Mouse (Mus musculus) CH12.LX (cell line): ENCODE results near the gene Babam2. TPM values are rescaled to one million over a fixed set of nuclear protein-coding genes. Genes with fewer than 3 reads are reported as not detected.

Source experiments
- DNase-seq: peaks from one replicate; pipeline ENCODE4 v3.0.0-alpha.2; 2013; ENCODE audit errors: extremely low read depth
- H3K27ac ChIP-seq: 2 replicates; pipeline ENCODE4 v1.5.1; 2012; ENCODE audit warnings: low read depth, mild to moderate bottlenecking, control low read depth, moderate library complexity; ENCODE audit not compliant: insufficient read depth
- H3K27me3 ChIP-seq: replicated peaks from 2 replicates; pipeline ENCODE3; 2012; ENCODE audit warnings: inconsistent platforms
- H3K36me3 ChIP-seq, 2 experiments: replicated peaks in 1 of 2; 2 replicates each; pipeline versions ENCODE3 to v1.6.1; 2012; ENCODE audit warnings: inconsistent platforms in 1 of 2, low read length in 1 of 2, mild to moderate bottlenecking in 1 of 2, mixed read lengths in 1 of 2, moderate library complexity in 1 of 2; ENCODE audit not compliant: control insufficient read depth in 1 of 2, insufficient read depth in 1 of 2
- H3K4me1 ChIP-seq, 2 experiments: 2 replicates each; pipeline ENCODE4 v1.6.1; 2012; ENCODE audit warnings: inconsistent platforms in 1 of 2, moderate library complexity in 1 of 2; ENCODE audit not compliant: insufficient read depth in 2 of 2, control insufficient read depth in 1 of 2
- H3K4me2 ChIP-seq: 2 replicates; pipeline ENCODE4 v1.6.1; 2012; ENCODE audit warnings: low read depth, mild to moderate bottlenecking, control low read depth; ENCODE audit not compliant: poor library complexity, insufficient read depth, severe bottlenecking
- H3K4me3 ChIP-seq, 3 experiments: fragments of 150-350 bp in 1 of 3; sonication (generic) in 1 of 3; replicated peaks in 1 of 3; 2 replicates each; pipeline versions ENCODE3 to v1.5.1; 2011 to 2012; ENCODE audit warnings: low read depth in 2 of 3, low read length in 2 of 3, mild to moderate bottlenecking in 2 of 3, moderate library complexity in 2 of 3, control low read depth in 1 of 3, improper control_type of control experiment in 1 of 3, inconsistent platforms in 1 of 3, mixed read lengths in 1 of 3; ENCODE audit not compliant: poor library complexity in 1 of 3
- H3K79me2 ChIP-seq: replicated peaks from 2 replicates; pipeline ENCODE4 v1.6.1; 2012; ENCODE audit warnings: mild to moderate bottlenecking, moderate library complexity; ENCODE audit not compliant: control insufficient read depth, poor library complexity, insufficient read depth, severe bottlenecking; ENCODE audit errors: extremely low read depth
- H3K9ac ChIP-seq: 2 replicates; pipeline ENCODE4 v1.6.1; 2012; ENCODE audit warnings: low read depth, mild to moderate bottlenecking, control low read depth, moderate library complexity; ENCODE audit not compliant: insufficient read depth
- H3K9me3 ChIP-seq: replicated peaks from 2 replicates; pipeline ENCODE3; 2012; ENCODE audit warnings: low read length, inconsistent platforms, mixed read lengths
- BHLHE40 ChIP-seq: IDR thresholded peaks from 2 replicates; pipeline ENCODE4 v1.6.1; 2011; ENCODE audit warnings: mild to moderate bottlenecking, low read depth, low read length, improper control_type of control experiment
- CHD1 ChIP-seq: IDR thresholded peaks from 2 replicates; pipeline ENCODE4 v1.6.1; 2012; ENCODE audit warnings: low read depth, low read length, improper control_type of control experiment, inconsistent platforms
- CHD2 ChIP-seq: IDR thresholded peaks from 2 replicates; pipeline ENCODE4 v1.6.1; 2011; ENCODE audit warnings: low read length, improper control_type of control experiment
- E2F4 ChIP-seq: IDR thresholded peaks from 2 replicates; pipeline ENCODE4 v1.6.1; 2011; ENCODE audit warnings: low read depth, low read length, improper control_type of control experiment; ENCODE audit not compliant: insufficient replicate concordance
- ELF1 ChIP-seq: IDR thresholded peaks from 2 replicates; pipeline ENCODE4 v1.6.1; 2014; ENCODE audit warnings: low read depth, mild to moderate bottlenecking, inconsistent platforms, low read length, improper control_type of control experiment
- EP300 ChIP-seq: IDR thresholded peaks from 2 replicates; pipeline ENCODE4 v1.6.1; 2011; ENCODE audit warnings: low read length, improper control_type of control experiment
- ETS1 ChIP-seq: conservative IDR thresholded peaks from 2 replicates; pipeline ENCODE4 v1.6.1; 2012; ENCODE audit warnings: low read depth, mild to moderate bottlenecking, inconsistent platforms, low read length, improper control_type of control experiment, moderate library complexity
- GABPA ChIP-seq: IDR thresholded peaks from 2 replicates; pipeline ENCODE4 v1.6.1; 2012; ENCODE audit warnings: low read depth, low read length, improper control_type of control experiment, inconsistent platforms; ENCODE audit not compliant: insufficient replicate concordance
- IRF4 ChIP-seq: IDR thresholded peaks from 2 replicates; pipeline ENCODE4 v1.6.1; 2014; ENCODE audit warnings: low read depth, mild to moderate bottlenecking, inconsistent platforms, low read length, improper control_type of control experiment
- JUN ChIP-seq: IDR thresholded peaks from 2 replicates; pipeline ENCODE4 v1.6.1; 2011; ENCODE audit warnings: low read depth, mild to moderate bottlenecking, low read length, improper control_type of control experiment, moderate library complexity; ENCODE audit not compliant: insufficient read depth
- JUND ChIP-seq: conservative IDR thresholded peaks from 2 replicates; pipeline ENCODE4 v1.6.1; 2011; ENCODE audit warnings: low read depth, low read length, improper control_type of control experiment
- MAFK ChIP-seq: IDR thresholded peaks from 2 replicates; pipeline ENCODE4 v1.6.1; 2011; ENCODE audit warnings: low read length, improper control_type of control experiment; ENCODE audit not compliant: insufficient replicate concordance
- MAZ ChIP-seq: IDR thresholded peaks from 2 replicates; pipeline ENCODE4 v1.6.1; 2012; ENCODE audit warnings: low read depth, mild to moderate bottlenecking, inconsistent platforms, low read length, improper control_type of control experiment, moderate library complexity
- MXI1 ChIP-seq: IDR thresholded peaks from 2 replicates; pipeline ENCODE4 v1.6.1; 2011; ENCODE audit warnings: mild to moderate bottlenecking, low read depth, low read length, improper control_type of control experiment
- MYC ChIP-seq: IDR thresholded peaks from 2 replicates; pipeline ENCODE4 v1.6.1; 2011; ENCODE audit warnings: low read depth, mild to moderate bottlenecking, improper control_type of control experiment, low read length
- NRF1 ChIP-seq: IDR thresholded peaks from 2 replicates; pipeline ENCODE4 v1.6.1; 2014; ENCODE audit warnings: low read depth, mild to moderate bottlenecking, inconsistent platforms, low read length, improper control_type of control experiment, moderate library complexity
- POLR2A ChIP-seq: IDR thresholded peaks from 2 replicates; pipeline ENCODE4 v1.6.1; 2011; ENCODE audit warnings: low read depth, mild to moderate bottlenecking, improper control_type of control experiment, low read length
- RAD21 ChIP-seq: IDR thresholded peaks from 2 replicates; pipeline ENCODE4 v1.6.1; 2011; ENCODE audit warnings: low read depth, mild to moderate bottlenecking, low read length, improper control_type of control experiment, moderate library complexity
- SIN3A ChIP-seq: IDR thresholded peaks from 2 replicates; pipeline ENCODE4 v1.6.1; 2012; ENCODE audit warnings: low read length, improper control_type of control experiment, inconsistent platforms
- SMC3 ChIP-seq: IDR thresholded peaks from 2 replicates; pipeline ENCODE4 v1.6.1; 2011; ENCODE audit warnings: low read depth, low read length, improper control_type of control experiment
- TBP ChIP-seq: conservative IDR thresholded peaks from 2 replicates; pipeline ENCODE4 v1.6.1; 2011; ENCODE audit warnings: low read depth, low read length, improper control_type of control experiment
- TCF12 ChIP-seq: IDR thresholded peaks from 2 replicates; pipeline ENCODE4 v1.6.1; 2014; ENCODE audit warnings: low read depth, mild to moderate bottlenecking, inconsistent platforms, low read length, improper control_type of control experiment
- USF1 ChIP-seq: IDR thresholded peaks from 2 replicates; pipeline ENCODE4 v1.6.1; 2014; ENCODE audit warnings: low read depth, mild to moderate bottlenecking, inconsistent platforms, low read length, improper control_type of control experiment
- USF2 ChIP-seq: conservative IDR thresholded peaks from 2 replicates; pipeline ENCODE4 v1.6.1; 2011; ENCODE audit warnings: low read depth, low read length, improper control_type of control experiment
- ZC3H11A ChIP-seq: IDR thresholded peaks from 2 replicates; pipeline ENCODE4 v1.6.1; 2012; ENCODE audit warnings: low read depth, mild to moderate bottlenecking, inconsistent platforms, low read length, improper control_type of control experiment
- ZKSCAN1 ChIP-seq: IDR thresholded peaks from 2 replicates; pipeline ENCODE4 v1.6.1; 2012; ENCODE audit warnings: low read depth, inconsistent platforms, low read length, improper control_type of control experiment, borderline replicate concordance
- ZMIZ1 ChIP-seq: IDR thresholded peaks from 2 replicates; pipeline ENCODE4 v1.6.1; 2012; ENCODE audit warnings: low read depth, mild to moderate bottlenecking, inconsistent platforms, low read length, improper control_type of control experiment
- ZNF384 ChIP-seq: IDR thresholded peaks from 2 replicates; pipeline ENCODE4 v1.6.1; 2012; ENCODE audit warnings: low read depth, low read length, improper control_type of control experiment, inconsistent platforms
- dilution Hi-C: fragments of 300-500 bp; cut with MboI; formaldehyde crosslinking; loops from 2 replicates; pipeline ENCODE4 v1.14.3; 2020; ENCODE audit warnings: low sequenced_read_pairs; ENCODE audit not compliant: extremely low pct_unique_long_range_greater_than_20kb, extremely low pct_ligation_motif_present
- in situ Hi-C: fragments of 300-500 bp; cut with MboI; formaldehyde crosslinking; loops from 3 replicates; pipeline ENCODE4 v1.14.3; 2019; ENCODE audit warnings: low sequenced_read_pairs, low pct_ligation_motif_present, low pct_unique_long_range_greater_than_20kb, mixed read lengths
- polyA plus RNA-seq: library from polyadenylated mRNA; unstranded; fragments of >175 nt; gene quantifications from 2 replicates; pipeline ENCODE4 v1.2.1, GENCODE M21; 2012; ENCODE audit warnings: low read depth; ENCODE audit not compliant: insufficient read length
- total RNA-seq, 2 experiments: library from RNA; depleted of rRNA; stranded (reverse); fragments of 300-350 nt in 1 of 2; fragments of >200 nt in 1 of 2; gene quantifications; 2 replicates each; pipeline ENCODE4 v1.2.3; 2012 to 2014

Babam2 gene
- total and polyA plus RNA-seq, 3 experiments = 38.2 to 78.0 (median 39.8) TPM

DNA sequence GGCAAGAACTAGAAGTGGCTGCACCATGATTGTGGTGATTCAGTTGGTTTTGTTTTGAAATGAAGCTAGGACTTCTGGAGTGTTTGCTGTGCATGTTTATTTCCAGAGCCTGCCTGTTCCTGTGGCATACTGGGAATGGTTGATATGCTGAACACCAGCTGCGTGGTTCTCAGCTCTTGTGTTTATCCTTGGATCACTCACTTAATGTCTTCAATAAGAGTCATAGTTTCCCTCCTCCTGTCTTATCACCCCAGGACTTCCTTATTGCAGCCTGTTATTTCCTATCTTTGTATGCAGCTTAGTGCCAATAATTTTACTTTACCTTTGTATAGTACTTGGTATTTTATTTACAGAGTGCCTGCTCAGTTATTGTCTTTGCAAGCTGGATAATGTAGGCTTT lies 223.4 kb downstream of the Babam2 start:
- no peak overlapping the region for H3K4me2 ChIP-seq
- H3K9me3 ChIP-seq = no peaks in the 10 kb centered on the region
- H3K4me3 ChIP-seq = no peak overlapping the region
- dilution Hi-C loops = no loop called here
- no peak overlapping the region for H3K9ac ChIP-seq
- peaks cover 2 to 16% of the 10 kb centered on the region in 2 experiments; a peak in 3 of 4 replicates for H3K4me1 ChIP-seq
- DNase-seq = no peak
- H3K27me3 ChIP-seq = no peaks in the 10 kb centered on the region
- no peaks in the 10 kb centered on the region for H3K79me2 ChIP-seq
- no peak overlapping the region for H3K27ac ChIP-seq
- in situ Hi-C loops = no loop called here
- no peak for TF ChIP-seq SMC3
- no peak for TF ChIP-seq POLR2A
- no peak for TF ChIP-seq EP300
- TF ChIP-seq SIN3A = no peak
- no peak for TF ChIP-seq MAZ
- TF ChIP-seq ELF1 = no peak
- no peak for TF ChIP-seq JUND
- TF ChIP-seq ETS1 = no peak
- TF ChIP-seq ZKSCAN1 = no peak
- no peak for TF ChIP-seq USF1
- no peak for TF ChIP-seq GABPA
- no peak for TF ChIP-seq MAFK
- no peak for TF ChIP-seq CHD2
- TF ChIP-seq USF2 = no peak
- TF ChIP-seq MYC = no peak
- no peak for TF ChIP-seq TCF12
- no peak for TF ChIP-seq RAD21
- H3K36me3 ChIP-seq = peaks cover 0 to 5% of the 10 kb centered on the region in 2 experiments

- Histone ChIP-seq H3K9me3 (peaks cover 3% of the 10 kb centered on the region), H3K79me2 (no peaks in the 10 kb centered on the region), H3K27ac (no peak overlapping the region), H3K9ac (no peak overlapping the region), H3K36me3 (peaks cover 0 to 3% of the 10 kb centered on the region in 2 experiments), H3K4me1 (peaks cover 2 to 7% of the 10 kb centered on the region in 2 experiments; a peak in 2 of 4 replicates), H3K4me2 (no peak overlapping the region), H3K27me3 (no peaks in the 10 kb centered on the region), H3K4me3 (no peak overlapping the region)
- no peak for DNase-seq
- in situ Hi-C loops = no loop called here
- TF ChIP-seq EP300 (no peak), MXI1 (no peak), ZMIZ1 (no peak), ZC3H11A (no peak), ZNF384 (no peak), USF1 (no peak), ETS1 (no peak), CHD1 (no peak), ZKSCAN1 (no peak), MYC (no peak), JUND (no peak), POLR2A (no peak), NRF1 (no peak), E2F4 (no peak), IRF4 (no peak), MAZ (no peak), JUN (no peak), TBP (no peak), BHLHE40 (no peak), SMC3 (no peak)
- dilution Hi-C loops = no loop called here
Observed at GRCm38 (mm10) chr5:31924075-31924474, 226.6 kb downstream of the Babam2 start.
